14 mouse cellular contexts compared by ENCODE assay signal in genomic region chr2:73522891-73523290, GRCm38 (mm10). TPM values are rescaled to one million over a fixed set of nuclear protein-coding genes. Genes with fewer than 3 reads are reported as not detected.
DNase-seq lines count a peak whose midpoint lies in the region; ATAC-seq and TF ChIP-seq lines count a peak whose summit lies in the region.
"Had no signal": no experiment of that assay in that cellular context is flagged by ENCODE, and none has a peak within 500 bp of the region (broad histone marks: within the 10 kb centered on the region; RNA-seq: fewer than 3 reads in every experiment).

No protein-coding gene starts in this region.

- TF ChIP-seq CTCF in layer of hippocampus, adult 2 months (conservative IDR thresholded peaks at IDR 0.05), result no peak
- TF ChIP-seq CTCF in kidney, postnatal 0 days (IDR thresholded peaks at IDR 0.05; ENCODE audit: low read depth), result no peak

- peaks cover 10% of the 10 kb centered on the region for H3K36me3 ChIP-seq in forebrain, embryonic 10.5 days (replicated peaks)
- no peaks in the 10 kb centered on the region for H3K36me3 ChIP-seq in forebrain, embryonic 12.5 days (replicated peaks)
- no peaks in the 10 kb centered on the region for H3K36me3 ChIP-seq in kidney, postnatal 0 days (ENCODE audit: insufficient read depth, low read length)
- H3K36me3 ChIP-seq: midbrain, embryonic 12.5 days had no signal

- H3K27me3 ChIP-seq in forebrain, embryonic 10.5 days (ENCODE audit: poor library complexity, severe bottlenecking), result peaks cover 4% of the 10 kb centered on the region; the same call in 1 of the 2 replicates
- no peaks in the 10 kb centered on the region for H3K27me3 ChIP-seq in forebrain, embryonic 12.5 days
- H3K27me3 ChIP-seq in kidney, postnatal 0 days (ENCODE audit: insufficient read depth, low read length), result no peaks in the 10 kb centered on the region

- no peaks in the 10 kb centered on the region for H3K9me3 ChIP-seq in forebrain, embryonic 10.5 days
- no peaks in the 10 kb centered on the region for H3K9me3 ChIP-seq in forebrain, embryonic 12.5 days
- H3K9me3 ChIP-seq in kidney, postnatal 0 days (replicated peaks; ENCODE audit: low read length), result no peaks in the 10 kb centered on the region
- H3K9me3 ChIP-seq: midbrain, embryonic 12.5 days had no signal

- 70% methylated on average over 8 of the region's 8 CpGs for WGBS in forebrain, embryonic 10.5 days
- 74% methylated on average over 8 of the region's 8 CpGs for WGBS in forebrain, embryonic 12.5 days
- WGBS in kidney, postnatal 0 days, result 49% methylated on average over 8 of the region's 8 CpGs

- H3K27ac ChIP-seq in forebrain, embryonic 10.5 days, result 0 out of 2 replicates have a peak overlapping the region, but pooled peaks have one; percentile 58
- no peak overlapping the region for H3K27ac ChIP-seq in forebrain, embryonic 12.5 days
- H3K27ac ChIP-seq in layer of hippocampus, adult 2 months, result peak overlapping the region; percentile 53; the same call in 1 of the 2 replicates
- H3K27ac ChIP-seq in kidney, postnatal 0 days, result peak overlapping the region; percentile 44; the same call in 1 of the 2 replicates
- H3K27ac ChIP-seq: midbrain, embryonic 12.5 days had no signal

- peaks cover 41% of the 10 kb centered on the region for H3K4me1 ChIP-seq in forebrain, embryonic 10.5 days
- H3K4me1 ChIP-seq in forebrain, embryonic 12.5 days, result peaks cover 10% of the 10 kb centered on the region
- H3K4me1 ChIP-seq in kidney, postnatal 0 days (replicated peaks; ENCODE audit: insufficient read depth, low read length), result peaks cover 13% of the 10 kb centered on the region; the same call in 1 of the 2 replicates

- H3K9ac ChIP-seq in forebrain, embryonic 12.5 days, result no peak overlapping the region
- H3K9ac ChIP-seq in kidney, postnatal 0 days (ENCODE audit: low read depth, low read length), result no peak overlapping the region
- H3K9ac ChIP-seq: midbrain, embryonic 12.5 days had no signal

- no peak for DNase-seq in forebrain, embryonic 10.5 days (ENCODE audit: extremely low spot score, low spot score)
- no peak for DNase-seq in layer of hippocampus, adult 2 months (ENCODE audit: low spot score in 2 of 2)
- no peak for DNase-seq in layer of hippocampus, postnatal 14 days (ENCODE audit: low spot score in 2 of 2)
- peak; percentile 44 for DNase-seq in adrenal gland, postnatal 25 days
- DNase-seq in kidney, postnatal 0 days (ENCODE audit: low spot score), result no peak
- no peak for DNase-seq in cerebellum, postnatal 10 days
- no peak for DNase-seq in thymus, postnatal 25 days
- DNase-seq: cerebellum, adult 8-10 months; gastrocnemius, postnatal 36 days; liver; thymus, postnatal 14 days had no signal

- no peak overlapping the region for H3K4me3 ChIP-seq in forebrain, embryonic 10.5 days
- no peak overlapping the region for H3K4me3 ChIP-seq in forebrain, embryonic 12.5 days (replicated peaks)
- no peak overlapping the region for H3K4me3 ChIP-seq in layer of hippocampus, adult 2 months
- no peak overlapping the region for H3K4me3 ChIP-seq in kidney, postnatal 0 days (replicated peaks; ENCODE audit: low read depth, low read length)
- H3K4me3 ChIP-seq: midbrain, embryonic 12.5 days had no signal

- no peak for ATAC-seq in forebrain, embryonic 12.5 days (ENCODE audit: low FRiP score)
- ATAC-seq in kidney, postnatal 0 days (replicated peaks; ENCODE audit: low FRiP score, low read depth), result no peak

- no peak overlapping the region for H3K4me2 ChIP-seq in forebrain, embryonic 12.5 days
- no peak overlapping the region for H3K4me2 ChIP-seq in kidney, postnatal 0 days (ENCODE audit: low read length)
- H3K4me2 ChIP-seq: midbrain, embryonic 12.5 days had no signal

RNA-seq across cellular contexts. Expression of gene Wipf1, which starts 6.6 kb away (rescaled TPM):
- 7.5 and 8.6 TPM in 2 replicates for polyA plus RNA-seq in forebrain, embryonic 10.5 days (2016; fragmentation: Nextera tagmentation; extraction: Ambion mirVana)
- polyA plus RNA-seq in forebrain, embryonic 12.5 days (2016; fragmentation: Nextera tagmentation; extraction: Ambion mirVana), result 4.3 and 5.5 TPM in 2 replicates
- 1 to 10 TPM; 8.1 to 10.0 TPM for total RNA-seq in layer of hippocampus, adult 2 months (2021)
- total RNA-seq in layer of hippocampus, postnatal 14 days (2021), result 10 to 100 TPM; 12.0 to 12.8 TPM
- total RNA-seq in adrenal gland, postnatal 25 days (2021), result 14.9 and 17.0 TPM in 2 replicates
- polyA plus RNA-seq in kidney, postnatal 0 days (2015; fragmentation: Nextera tagmentation; extraction: Ambion mirVana), result 7.6 and 8.0 TPM in 2 replicates

RNA-seq across cellular contexts. Expression of gene Chrna1, which starts 57.2 kb away (rescaled TPM):
- 0.76 and 1.1 TPM in 2 replicates for polyA plus RNA-seq in forebrain, embryonic 10.5 days (2016; fragmentation: Nextera tagmentation; extraction: Ambion mirVana)
- polyA plus RNA-seq in forebrain, embryonic 12.5 days (2016; fragmentation: Nextera tagmentation; extraction: Ambion mirVana), result 0.10 and 0.15 TPM in 2 replicates
- under 1 TPM; 0.42 to 0.54 TPM for total RNA-seq in layer of hippocampus, adult 2 months (2021)
- total RNA-seq in layer of hippocampus, postnatal 14 days (2021), result under 1 TPM; 0.16 to 0.33 TPM
- total RNA-seq in adrenal gland, postnatal 25 days (2021), result not detected in 2 replicates
- 0.11 and 0.15 TPM in 2 replicates for polyA plus RNA-seq in kidney, postnatal 0 days (2015; fragmentation: Nextera tagmentation; extraction: Ambion mirVana)
- total RNA-seq: adrenal gland, adult 18-20 months had no signal
